Mouse (Mus musculus) spleen, adult 12 weeks (tissue): ENCODE results near the gene Olfr462.

ENCODE experiments used
- DNase-seq: peaks from one replicate; pipeline ENCODE4 v3.0.0; 2022; ENCODE audit warnings: low spot score

Gene Olfr462

DNA sequence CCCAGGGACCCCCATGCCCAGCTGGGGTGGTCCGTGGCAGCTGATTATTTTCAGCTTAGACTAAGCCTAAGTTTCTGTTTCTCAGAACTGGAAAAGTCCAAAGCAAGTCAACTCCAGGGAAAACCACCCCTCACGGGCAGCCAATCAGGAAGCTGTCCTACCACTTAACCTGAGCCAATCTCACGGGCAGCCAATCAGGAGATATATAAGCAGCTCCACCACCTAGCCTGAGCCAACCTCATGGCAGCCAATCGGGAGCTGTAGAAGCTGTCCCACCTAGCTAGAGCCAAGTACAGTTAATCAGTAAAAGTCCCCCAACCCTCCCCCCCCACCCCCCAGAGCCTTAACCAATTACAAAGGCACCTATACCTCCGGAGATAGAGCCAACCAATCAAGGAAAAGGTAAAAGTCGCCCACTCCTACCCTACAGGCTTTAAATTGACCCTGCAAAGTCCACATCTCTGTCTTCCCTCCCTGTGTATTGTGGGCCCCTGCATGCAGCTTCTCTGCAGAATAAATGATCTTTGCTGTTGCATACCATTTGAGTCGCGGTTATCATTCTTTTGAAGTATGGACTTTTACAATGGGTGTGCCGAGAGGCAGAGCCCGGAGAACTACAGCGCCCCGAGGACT, 45.0 kb downstream of the Olfr462 start:
- no peak for DNase-seq

- DNase-seq = no peak
These were observed 50.6 kb downstream of the Olfr462 start for GRCm38 (mm10) chr11:87841436-87841835.

DNA sequence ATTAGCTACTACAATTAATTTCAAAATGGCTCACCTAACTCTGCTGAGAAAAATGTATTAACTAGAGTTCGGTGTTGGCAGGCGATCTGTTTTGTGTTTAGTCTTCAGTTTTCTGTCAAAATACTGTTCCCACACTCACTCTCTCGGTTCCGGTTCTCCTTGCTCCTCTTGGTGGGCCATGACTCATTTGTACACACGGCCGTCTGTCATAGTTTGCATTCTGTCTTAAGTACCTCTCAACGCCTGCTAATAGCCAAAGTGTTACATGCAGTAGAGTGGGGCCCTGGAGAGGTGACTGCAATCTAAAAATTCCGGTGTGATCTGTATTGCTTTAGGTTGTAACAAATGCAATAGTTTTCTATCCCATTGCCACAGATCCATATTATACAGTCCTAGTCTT, 51.4 kb downstream of the Olfr462 start:
- DNase-seq = no peak
